Mouse (Mus musculus): ENCODE data around the gene Acss2. TPM values are rescaled to one million over a fixed set of nuclear protein-coding genes. Genes with fewer than 3 reads are reported as not detected.
A peak's percentile ranks its signal among the peaks of the same experiment; 100 is the strongest.

Acss2 gene
- 20.2 and 20.7 TPM in 2 replicates for polyA plus RNA-seq (2015; fragmentation: Nextera tagmentation; extraction: Ambion mirVana)

DNA sequence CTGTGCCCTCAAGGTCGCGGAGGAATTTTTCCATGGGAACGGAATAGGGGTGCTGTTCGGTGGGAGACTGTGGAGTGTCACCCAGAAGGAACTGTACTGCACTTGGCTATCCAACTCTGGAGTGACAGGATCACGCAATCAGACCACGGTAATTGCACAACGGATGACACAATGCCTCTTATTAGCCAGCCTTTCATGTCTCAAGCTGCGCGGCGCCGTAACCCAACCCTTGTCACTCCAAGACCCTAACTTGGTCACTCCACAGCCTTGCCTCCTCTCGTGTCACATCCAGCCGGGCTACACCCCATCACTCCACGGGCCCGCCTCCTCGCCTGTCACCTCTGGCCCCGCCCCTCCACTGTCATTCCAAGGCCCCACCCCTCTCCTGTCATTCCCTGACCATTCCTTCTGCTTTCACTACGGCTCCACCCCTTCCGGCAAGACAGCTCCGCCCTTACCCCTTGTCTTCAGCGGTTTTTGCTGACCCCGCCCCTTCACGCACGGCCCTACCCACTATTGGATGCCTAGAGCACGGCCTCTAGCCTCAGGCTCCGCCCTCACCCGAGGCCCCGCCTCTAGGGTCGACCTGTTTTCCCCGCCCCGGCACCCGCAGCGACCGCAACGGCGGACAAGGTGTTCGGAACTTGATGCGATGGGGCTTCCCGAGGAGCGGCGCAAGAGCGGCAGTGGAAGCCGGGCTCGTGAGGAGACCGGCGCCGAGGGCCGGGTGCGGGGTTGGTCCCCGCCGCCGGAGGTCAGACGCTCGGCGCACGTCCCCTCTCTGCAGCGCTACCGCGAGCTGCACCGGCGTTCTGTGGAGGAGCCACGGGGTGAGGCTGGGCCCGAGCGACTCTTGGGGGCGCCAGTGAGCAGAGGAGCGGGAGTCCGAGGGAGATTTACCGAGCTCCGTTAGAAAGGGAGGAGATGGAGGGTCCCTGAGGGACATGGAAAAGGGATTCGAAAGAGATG lies at the start of gene Acss2, which contains the start of gene Ggt7:
Gene Acss2 (plus strand): TSS at position 494 of the 969 bp plus-strand sequence.
Gene Ggt7 (minus strand): TSS at position 783 of the 969 bp plus-strand sequence.
- peak within 1 kb of the TSS; percentile 86 for H3K4me2 ChIP-seq (replicated peaks)
- peak; percentile 99 for ATAC-seq
- H3K4me1 ChIP-seq (replicated peaks) = peaks cover 8% of the 10 kb centered on the region
- H3K9ac ChIP-seq = peak within 1 kb of the TSS; percentile 68
- H3K4me3 ChIP-seq (replicated peaks) = peak within 1 kb of the TSS; percentile 89
- no peaks in the 10 kb centered on the region for H3K9me3 ChIP-seq
- no peaks in the 10 kb centered on the region for H3K36me3 ChIP-seq
- H3K27me3 ChIP-seq (replicated peaks) = peaks cover 6% of the 10 kb centered on the region; the same call in 1 of the 2 replicates
- 3% methylated on average over 70 of the region's 70 CpGs for WGBS
- peak within 1 kb of the TSS; percentile 60 for H3K27ac ChIP-seq

DNA sequence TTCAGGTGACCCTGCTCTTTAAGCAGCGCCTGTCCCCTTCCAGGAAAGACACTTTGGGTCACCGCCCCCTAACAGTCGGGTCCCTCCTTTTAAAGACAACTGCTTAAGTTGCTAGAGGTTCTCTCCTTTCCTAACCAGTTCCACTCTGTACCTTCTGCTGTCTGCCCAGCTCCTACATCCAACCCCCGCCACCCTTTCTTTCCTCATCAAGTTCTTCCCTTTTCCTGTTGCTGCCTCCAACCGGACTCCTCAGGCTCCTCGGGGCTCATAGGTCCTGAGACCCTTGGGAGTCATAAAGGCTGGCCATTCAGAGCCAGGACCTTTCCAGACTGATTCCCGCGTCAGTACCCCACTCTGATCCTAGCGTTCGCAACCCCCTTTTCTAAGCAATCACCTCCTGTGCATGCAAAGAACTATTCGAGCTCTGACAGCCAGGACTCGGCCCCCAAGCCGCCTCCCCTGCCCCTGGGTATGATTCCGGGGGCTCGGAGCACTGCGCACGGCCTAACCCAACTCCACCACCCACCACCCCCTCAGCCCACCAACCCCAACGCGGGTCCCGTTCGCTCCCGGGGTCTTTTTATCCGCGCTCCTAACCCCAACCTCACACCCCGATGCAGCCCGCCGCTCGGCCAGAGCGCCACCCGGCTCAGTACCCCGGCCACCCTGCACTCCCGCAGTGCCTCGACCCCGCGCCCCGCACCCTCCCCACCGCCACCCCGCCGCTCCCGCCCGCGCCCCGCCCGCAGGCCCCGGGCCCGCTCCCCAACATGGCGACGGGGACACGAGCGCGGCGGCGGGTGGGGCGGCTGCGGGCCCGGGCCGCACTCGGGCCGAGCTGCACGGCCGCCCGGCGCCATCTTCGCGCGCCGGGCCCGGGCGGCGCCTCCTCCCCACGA lies 44.8 kb upstream of the Acss2 start:
- H3K9ac ChIP-seq = peak overlapping the region; percentile 96
- H3K4me1 ChIP-seq (replicated peaks) = peaks cover 9% of the 10 kb centered on the region; the same call in 1 of the 2 replicates
- WGBS = under 1% methylated on average over 62 of the region's 71 CpGs
- H3K27me3 ChIP-seq (replicated peaks) = no peaks in the 10 kb centered on the region
- H3K9me3 ChIP-seq = no peaks in the 10 kb centered on the region
- no peaks in the 10 kb centered on the region for H3K36me3 ChIP-seq
- peak; percentile 35 for ATAC-seq
- peak overlapping the region; percentile 86 for H3K27ac ChIP-seq
- peak overlapping the region; percentile 98 for H3K4me3 ChIP-seq (replicated peaks)
- peak overlapping the region; percentile 81 for H3K4me2 ChIP-seq (replicated peaks)

DNA sequence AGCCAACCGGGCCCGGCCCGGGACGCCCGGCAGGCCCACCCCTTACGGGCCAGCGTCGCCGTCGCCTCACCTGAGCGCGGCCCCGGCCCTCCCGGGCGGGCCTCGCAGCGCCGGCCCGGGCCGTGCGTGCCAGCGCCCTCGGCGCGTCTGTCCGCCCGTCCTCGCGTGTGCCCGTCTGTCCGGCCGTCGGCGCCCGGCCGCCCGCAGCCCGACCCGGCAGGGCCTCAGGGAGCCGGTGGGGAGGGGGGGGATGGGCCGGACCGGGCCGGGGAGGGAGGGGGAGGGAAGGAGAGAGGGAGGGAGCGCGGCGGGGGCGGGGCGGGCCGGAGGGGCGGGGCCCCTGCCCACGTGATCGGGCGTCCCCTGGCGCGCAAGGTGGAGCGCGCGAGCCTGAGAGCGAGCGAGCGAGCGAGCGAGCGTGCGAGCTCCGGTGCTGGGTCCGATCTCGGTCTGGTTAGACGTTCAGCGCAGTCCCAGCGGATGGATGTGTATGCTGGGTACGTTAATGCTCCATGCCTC lies 44.1 kb upstream of the Acss2 start, which contains the start of gene Ncoa6:
Gene Ncoa6 (minus strand): TSS at position 325 of the 519 bp plus-strand sequence.
- peaks cover 9% of the 10 kb centered on the region; the same call in 1 of the 2 replicates for H3K4me1 ChIP-seq (replicated peaks)
- peak; percentile 87 for ATAC-seq
- WGBS = under 1% methylated on average over 61 of the region's 72 CpGs

DNA sequence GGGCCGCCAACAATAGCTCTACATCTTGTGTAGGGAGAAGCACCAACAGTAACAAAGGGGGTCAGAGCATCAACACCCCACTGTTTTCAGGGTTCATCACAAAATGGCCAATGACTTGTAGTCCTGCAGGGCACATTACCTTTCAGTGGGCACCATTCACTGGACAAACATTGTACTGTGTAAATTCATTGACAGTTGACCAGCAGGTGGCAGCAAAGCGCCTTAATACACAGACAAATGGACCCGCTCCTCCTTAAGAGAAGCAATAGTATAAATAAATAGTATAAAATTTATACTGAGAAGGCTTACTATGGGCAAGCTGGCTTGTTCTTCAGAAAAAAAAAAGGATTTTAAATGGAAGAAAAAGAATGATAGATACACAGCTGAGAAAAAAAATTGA lies 35.7 kb upstream of the Acss2 start:
- WGBS = 41% methylated on average over 3 of the region's 3 CpGs
- H3K27me3 ChIP-seq (replicated peaks) = no peaks in the 10 kb centered on the region
- H3K9me3 ChIP-seq = no peaks in the 10 kb centered on the region
- no peak overlapping the region for H3K27ac ChIP-seq
- no peaks in the 10 kb centered on the region for H3K4me1 ChIP-seq (replicated peaks)
- no peak overlapping the region for H3K9ac ChIP-seq
- H3K4me2 ChIP-seq (replicated peaks) = no peak overlapping the region
- no peak overlapping the region for H3K4me3 ChIP-seq (replicated peaks)
- no peaks in the 10 kb centered on the region for H3K36me3 ChIP-seq
- no peak for ATAC-seq

More for the DNA sequence above, 44.1 kb upstream of the Acss2 start, which contains the start of gene Ncoa6:
- H3K9me3 ChIP-seq = no peaks in the 10 kb centered on the region
- peak within 1 kb of the TSS; percentile 98 for H3K4me3 ChIP-seq (replicated peaks)
- peak within 1 kb of the TSS; percentile 86 for H3K27ac ChIP-seq
- no peaks in the 10 kb centered on the region for H3K27me3 ChIP-seq (replicated peaks)
- H3K9ac ChIP-seq = peak within 1 kb of the TSS; percentile 96
- peak within 1 kb of the TSS; percentile 81 for H3K4me2 ChIP-seq (replicated peaks)
- H3K36me3 ChIP-seq = no peaks in the 10 kb centered on the region

DNA sequence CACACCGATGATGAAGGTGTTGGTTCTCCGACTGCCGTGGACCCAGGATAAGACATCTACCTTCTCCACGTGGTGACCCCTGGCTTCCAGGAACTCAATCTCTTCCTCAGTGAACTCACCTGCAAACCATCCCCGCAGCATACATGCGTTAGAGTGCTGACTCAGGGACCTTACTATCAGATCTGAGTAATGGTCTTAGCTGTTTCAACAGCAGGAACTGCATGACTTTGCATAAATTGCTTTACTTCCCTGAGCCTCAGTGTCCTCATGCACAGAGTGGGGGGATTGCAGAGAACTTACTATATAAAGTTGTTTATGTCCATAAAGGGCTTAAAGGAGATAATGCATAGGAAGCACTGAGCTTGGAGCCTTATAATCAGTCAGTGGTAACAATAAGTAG lies 26.8 kb upstream of the Acss2 start:
- 89% methylated on average over 6 of the region's 6 CpGs for WGBS
- no peak overlapping the region for H3K4me2 ChIP-seq (replicated peaks)
- H3K4me1 ChIP-seq (replicated peaks) = no peaks in the 10 kb centered on the region
- no peak overlapping the region for H3K4me3 ChIP-seq (replicated peaks)
- no peaks in the 10 kb centered on the region for H3K36me3 ChIP-seq
- no peaks in the 10 kb centered on the region for H3K9me3 ChIP-seq
- no peak overlapping the region for H3K9ac ChIP-seq
- no peak overlapping the region for H3K27ac ChIP-seq
- ATAC-seq = no peak
- no peaks in the 10 kb centered on the region for H3K27me3 ChIP-seq (replicated peaks)

DNA sequence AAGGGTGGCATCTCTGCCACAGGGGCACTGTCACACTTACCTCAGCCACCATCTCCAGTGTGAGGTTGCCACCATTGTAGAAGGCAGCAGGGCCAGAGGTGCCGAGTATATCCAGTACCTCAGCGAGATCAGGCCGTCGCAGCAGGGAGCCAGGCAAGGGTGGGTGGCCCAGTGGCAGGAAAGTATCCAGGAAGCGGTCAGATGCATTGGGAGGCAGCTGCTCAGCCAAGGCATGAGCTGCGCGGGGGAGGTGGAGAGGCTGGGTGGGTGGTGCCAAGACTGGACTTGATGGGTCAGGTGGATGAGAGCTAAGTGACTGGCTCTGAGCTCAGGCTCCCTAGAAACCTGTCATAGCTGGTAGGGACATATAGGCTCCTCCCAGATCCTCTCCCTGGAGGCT lies 15.2 kb upstream of the Acss2 start:
- Histone ChIP-seq H3K36me3 (no peaks in the 10 kb centered on the region), H3K9ac (no peak overlapping the region), H3K27ac (no peak overlapping the region), H3K9me3 (no peaks in the 10 kb centered on the region), H3K4me1 (replicated peaks) (no peaks in the 10 kb centered on the region), H3K4me2 (replicated peaks) (no peak overlapping the region), H3K27me3 (replicated peaks) (no peaks in the 10 kb centered on the region), H3K4me3 (replicated peaks) (no peak overlapping the region)
- ATAC-seq = no peak
- WGBS = 71% methylated on average over 7 of the region's 7 CpGs

DNA sequence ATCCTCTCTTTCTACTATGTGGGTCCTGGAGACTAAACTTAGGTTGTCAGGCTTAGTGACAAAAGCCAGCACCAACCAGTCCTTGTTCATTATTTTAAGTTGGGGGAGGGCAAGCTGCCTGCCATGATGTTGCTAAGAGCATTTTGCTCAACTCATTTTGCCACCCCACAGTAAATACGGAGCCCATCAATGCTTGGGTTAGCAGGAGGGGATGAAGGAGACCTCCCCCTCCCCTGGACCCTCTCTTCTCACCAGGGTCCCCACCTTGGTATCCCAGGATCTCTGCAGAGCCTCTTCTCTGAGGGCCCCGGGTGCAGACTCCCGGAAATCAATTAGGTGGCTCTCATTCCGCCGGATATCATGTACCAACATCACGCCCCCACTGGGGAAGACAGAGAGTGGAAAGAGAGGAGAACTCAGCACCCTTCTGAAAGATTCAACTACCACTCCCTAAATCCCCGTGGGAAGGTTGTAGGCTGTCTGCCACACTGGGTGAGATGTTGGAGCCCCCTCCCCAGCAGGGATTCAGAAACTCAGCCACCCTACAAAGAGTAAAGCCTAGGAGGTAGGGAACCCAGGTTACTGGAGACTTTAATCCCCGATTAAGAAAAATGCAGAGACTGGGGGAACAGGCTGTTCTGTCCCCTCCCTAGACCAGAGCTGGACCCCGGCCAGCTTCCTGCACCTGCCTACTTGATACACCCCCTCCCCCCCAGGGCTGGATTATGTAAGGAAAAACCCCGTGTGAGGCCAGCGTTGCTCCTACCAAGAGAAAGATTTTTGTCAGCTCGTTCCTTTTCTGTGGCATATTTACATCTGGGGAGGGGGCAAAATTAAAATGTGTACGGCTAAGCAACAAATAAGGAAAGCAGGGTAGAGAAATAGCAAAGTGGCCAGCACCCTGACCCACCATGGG lies 13.1 kb upstream of the Acss2 start:
- no peak overlapping the region for H3K4me3 ChIP-seq (replicated peaks)
- H3K36me3 ChIP-seq = no peaks in the 10 kb centered on the region
- no peak overlapping the region for H3K4me2 ChIP-seq (replicated peaks)
- WGBS = 57% methylated on average over 13 of the region's 13 CpGs
- ATAC-seq = no peak
- no peaks in the 10 kb centered on the region for H3K27me3 ChIP-seq (replicated peaks)
- H3K27ac ChIP-seq = no peak overlapping the region
- H3K4me1 ChIP-seq (replicated peaks) = no peaks in the 10 kb centered on the region
- no peaks in the 10 kb centered on the region for H3K9me3 ChIP-seq
- no peak overlapping the region for H3K9ac ChIP-seq

DNA sequence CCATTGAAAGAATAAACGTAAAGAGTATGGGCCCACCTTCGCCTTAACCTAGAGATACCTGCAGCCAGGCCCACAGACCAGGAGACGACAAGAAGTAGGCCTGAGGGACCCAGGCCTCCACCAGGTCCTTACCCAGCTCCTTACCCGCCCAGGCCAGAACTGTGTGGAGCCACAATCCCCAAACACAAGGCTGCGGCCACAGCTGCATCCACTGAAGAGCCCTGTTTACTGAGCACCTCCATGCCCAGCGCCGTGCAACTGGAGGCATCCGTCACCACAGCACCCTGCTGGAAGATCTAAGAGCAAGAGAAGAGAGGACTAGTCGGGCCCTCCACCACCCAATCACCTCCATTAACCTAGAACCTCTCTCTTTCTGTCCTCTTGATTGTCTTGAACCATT lies 11.9 kb upstream of the Acss2 start:
- no peak for ATAC-seq
- WGBS = 89% methylated on average over 9 of the region's 9 CpGs
- Histone ChIP-seq H3K4me3 (replicated peaks) (no peak overlapping the region), H3K4me1 (replicated peaks) (no peaks in the 10 kb centered on the region), H3K27me3 (replicated peaks) (no peaks in the 10 kb centered on the region), H3K36me3 (no peaks in the 10 kb centered on the region), H3K9ac (no peak overlapping the region), H3K27ac (no peak overlapping the region), H3K9me3 (no peaks in the 10 kb centered on the region), H3K4me2 (replicated peaks) (no peak overlapping the region)

DNA sequence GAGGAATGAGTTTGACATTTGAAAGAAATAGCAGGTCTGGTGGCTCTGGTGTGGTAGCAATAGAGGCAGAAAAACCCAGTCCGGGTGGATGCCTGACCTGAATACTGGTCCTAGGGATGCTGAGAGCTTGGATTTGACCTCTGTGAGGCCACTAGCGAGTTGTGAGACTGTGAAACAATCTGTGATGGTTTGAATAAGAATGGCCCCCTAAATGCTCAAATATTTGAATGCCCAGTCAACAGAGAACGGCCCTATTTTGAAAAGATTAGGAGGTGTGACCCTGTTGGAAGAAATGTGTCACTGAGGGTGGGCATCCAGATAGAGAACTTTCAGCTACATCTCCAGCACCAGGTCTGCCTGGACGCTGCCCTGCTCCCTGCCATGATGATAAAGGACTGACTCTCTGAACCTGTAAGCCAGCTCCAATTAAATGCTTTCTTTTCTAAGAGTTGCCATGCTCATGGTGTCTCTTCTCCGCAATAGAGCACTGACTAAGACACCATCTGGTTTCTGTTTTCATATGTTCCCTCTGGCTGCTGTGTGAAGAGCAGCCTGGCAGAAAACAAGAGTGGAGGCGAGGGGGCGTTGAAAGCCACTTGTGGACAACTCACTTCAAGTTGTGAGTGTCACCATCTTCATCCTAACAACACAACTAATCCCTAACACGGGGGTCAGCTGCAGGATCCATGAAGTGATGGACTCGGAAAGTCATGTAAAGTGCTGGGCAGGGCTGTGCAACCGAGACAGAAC lies 9.9 kb upstream of the Acss2 start:
- 81% methylated on average over 10 of the region's 10 CpGs for WGBS
- ATAC-seq = no peak

DNA sequence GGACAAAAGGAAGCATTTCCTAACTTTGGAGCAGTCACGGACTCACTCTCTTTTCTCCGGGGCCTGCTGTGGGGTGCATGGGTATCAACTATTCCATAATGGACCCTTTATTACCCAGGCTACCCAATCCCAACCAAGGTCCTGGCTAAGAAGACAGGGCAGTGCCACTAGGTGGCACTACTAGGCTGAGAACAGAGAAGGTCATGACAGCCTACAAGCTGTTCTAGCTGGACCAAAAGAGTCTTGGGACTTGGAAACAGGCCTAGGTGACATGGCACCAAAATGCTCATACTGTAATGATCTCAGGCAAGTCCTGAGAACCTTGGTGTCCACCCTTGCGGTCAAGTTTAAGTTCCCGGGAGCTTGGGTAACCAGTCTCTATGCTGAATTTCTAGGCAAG lies 5.3 kb upstream of the Acss2 start:
- no peak overlapping the region for H3K27ac ChIP-seq
- H3K4me2 ChIP-seq (replicated peaks) = no peak overlapping the region
- H3K36me3 ChIP-seq = no peaks in the 10 kb centered on the region
- H3K4me3 ChIP-seq (replicated peaks) = no peak overlapping the region
- peaks cover 6% of the 10 kb centered on the region; the same call in 1 of the 2 replicates for H3K27me3 ChIP-seq (replicated peaks)
- no peaks in the 10 kb centered on the region for H3K9me3 ChIP-seq
- H3K9ac ChIP-seq = no peak overlapping the region
- WGBS = 58% methylated on average over 4 of the region's 4 CpGs
- H3K4me1 ChIP-seq (replicated peaks) = peaks cover 7% of the 10 kb centered on the region
- ATAC-seq = no peak

More for the DNA sequence above, 9.9 kb upstream of the Acss2 start:
- no peak overlapping the region for H3K4me2 ChIP-seq (replicated peaks)
- H3K4me1 ChIP-seq (replicated peaks) = no peaks in the 10 kb centered on the region
- no peaks in the 10 kb centered on the region for H3K9me3 ChIP-seq
- H3K4me3 ChIP-seq (replicated peaks) = no peak overlapping the region
- no peaks in the 10 kb centered on the region for H3K36me3 ChIP-seq
- H3K27ac ChIP-seq = no peak overlapping the region
- H3K27me3 ChIP-seq (replicated peaks) = no peaks in the 10 kb centered on the region
- no peak overlapping the region for H3K9ac ChIP-seq
